Mouse (Mus musculus) embryonic fibroblast, embryonic 13.5 days (primary cell): Measurements from ENCODE around the gene Serpinb2. TPM values are rescaled to one million over a fixed set of nuclear protein-coding genes. Genes with fewer than 3 reads are reported as not detected.
A peak's percentile ranks its signal among the peaks of the same experiment; 100 is the strongest.

Experiments used
- H3K27ac ChIP-seq: 2 replicates; pipeline ENCODE4 v1.5.1; 2012; ENCODE audit warnings: low read length, control low read depth, inconsistent platforms; ENCODE audit not compliant: insufficient read depth
- H3K4me1 ChIP-seq: 2 replicates; pipeline ENCODE4 v1.6.1; 2011; ENCODE audit warnings: low read length; ENCODE audit not compliant: control insufficient read depth, insufficient read depth
- H3K4me3 ChIP-seq: 2 replicates; pipeline ENCODE4 v1.5.1; 2011; ENCODE audit warnings: mild to moderate bottlenecking, control low read depth, low read length; ENCODE audit not compliant: insufficient read depth
- CTCF ChIP-seq: IDR thresholded peaks from 2 replicates; pipeline ENCODE4 v1.5.1; 2011; ENCODE audit warnings: mild to moderate bottlenecking, control low read depth, low read length, moderate library complexity, borderline replicate concordance; ENCODE audit not compliant: insufficient read depth
- POLR2A ChIP-seq: IDR thresholded peaks from 2 replicates; pipeline ENCODE4 v1.6.1; 2011; ENCODE audit warnings: low read depth, mild to moderate bottlenecking, control low read depth, low read length, moderate library complexity
- polyA plus RNA-seq: library from polyadenylated mRNA; stranded (reverse); fragments of >200 nt; gene quantifications from 2 replicates; pipeline ENCODE4 v1.2.4, GENCODE M21; 2011; ENCODE audit warnings: low read depth; ENCODE audit not compliant: missing spikeins, insufficient read length

Gene Serpinb2
- polyA plus RNA-seq, 1 experiment: 0.26 TPM

- H3K4me1 ChIP-seq: no peaks in the 10 kb centered on the region
- TF ChIP-seq CTCF (no peak), POLR2A (no peak)
- no peak overlapping the region for H3K27ac ChIP-seq
- no peak overlapping the region for H3K4me3 ChIP-seq
Measured at GRCm38 (mm10) chr1:107515839-107516498, 4.7 kb downstream of the Serpinb2 start.

GRCm38 (mm10) chr1:107525592-107525991 is 14.4 kb downstream of the Serpinb2 start:
- H3K4me1 ChIP-seq: no peaks in the 10 kb centered on the region; the same call in 1 of the 2 replicates
- H3K27ac ChIP-seq: no peak overlapping the region
- H3K4me3 ChIP-seq: no peak overlapping the region
- TF ChIP-seq CTCF (no peak), POLR2A (no peak)

GRCm38 (mm10) chr1:107528325-107529078 is 17.3 kb downstream of the Serpinb2 start:
- H3K4me3 ChIP-seq: no peak overlapping the region
- TF ChIP-seq POLR2A (no peak), CTCF (no peak)
- no peaks in the 10 kb centered on the region; the same call in 1 of the 2 replicates for H3K4me1 ChIP-seq
- H3K27ac ChIP-seq: peak overlapping the region; percentile 34

DNA sequence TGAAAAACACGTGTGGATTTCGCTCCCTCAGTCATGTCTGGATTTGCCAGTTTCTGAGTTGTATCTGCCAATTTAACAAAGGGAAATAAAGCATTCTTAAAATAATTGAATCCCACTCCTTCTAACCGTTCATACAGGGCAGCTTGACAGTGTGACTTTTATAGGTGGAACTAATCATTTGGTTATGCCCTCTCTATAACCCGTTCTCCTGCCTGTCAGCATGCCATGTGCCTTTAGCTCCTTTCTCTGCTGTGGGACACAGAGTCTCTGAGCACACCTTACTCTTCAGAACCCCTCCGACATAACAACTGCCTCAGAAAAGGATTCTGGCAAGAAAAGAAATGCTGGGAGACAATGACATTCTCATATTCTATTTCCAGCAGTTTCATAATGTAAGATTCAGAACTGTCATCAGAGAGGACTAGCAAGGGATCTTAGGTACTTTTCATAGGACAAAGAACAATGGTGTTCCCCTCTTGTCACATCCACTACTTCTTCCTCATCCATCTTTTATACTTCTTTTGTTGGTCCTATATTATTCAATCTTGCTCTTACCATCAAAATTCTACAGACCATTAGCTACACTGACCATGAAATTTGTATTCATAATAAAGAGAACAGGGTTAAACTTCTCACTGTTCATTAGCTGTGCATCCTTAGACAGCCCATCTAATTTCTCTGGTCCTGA is 18.3 kb downstream of the Serpinb2 start:
- Histone ChIP-seq H3K27ac (no peak overlapping the region), H3K4me1 (no peaks in the 10 kb centered on the region; the same call in 1 of the 2 replicates), H3K4me3 (no peak overlapping the region)
- TF ChIP-seq POLR2A: no peak
- no peak for TF ChIP-seq CTCF

- no peak overlapping the region for H3K27ac ChIP-seq
- TF ChIP-seq CTCF (no peak), POLR2A (no peak)
- no peak overlapping the region for H3K4me3 ChIP-seq
Measured at GRCm38 (mm10) chr1:107533736-107534135, 22.5 kb downstream of the Serpinb2 start.

DNA sequence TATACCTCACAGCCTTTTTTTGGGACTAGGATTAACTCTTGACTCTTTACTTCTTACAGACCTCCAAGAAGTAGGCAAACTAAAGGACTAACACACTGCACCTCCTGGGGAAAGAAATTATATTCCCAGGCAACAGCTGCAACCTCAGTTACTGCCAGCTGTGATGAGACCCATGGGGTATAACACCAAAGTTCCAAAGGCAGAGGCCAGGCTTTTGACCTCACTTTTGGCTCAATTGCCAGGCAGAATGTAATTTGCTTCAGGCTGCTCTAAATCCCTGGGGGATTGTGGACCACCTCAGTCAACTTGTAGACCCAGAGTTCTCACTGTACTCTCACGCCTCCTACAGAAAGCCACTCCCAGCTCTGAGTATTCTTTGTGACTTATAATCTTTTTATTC is 26.2 kb downstream of the Serpinb2 start:
- Histone ChIP-seq H3K4me3 (no peak overlapping the region), H3K4me1 (no peaks in the 10 kb centered on the region), H3K27ac (no peak overlapping the region; the same call in 1 of the 2 replicates)
- TF ChIP-seq POLR2A (no peak), CTCF (no peak)

More at GRCm38 (mm10) chr1:107533736-107534135, 22.5 kb downstream of the Serpinb2 start:
- no peaks in the 10 kb centered on the region for H3K4me1 ChIP-seq

- H3K4me1 ChIP-seq: no peaks in the 10 kb centered on the region
- H3K27ac ChIP-seq: no peak overlapping the region
- H3K4me3 ChIP-seq: no peak overlapping the region
- TF ChIP-seq CTCF: no peak
Measured at GRCm38 (mm10) chr1:107559494-107559893, 48.3 kb downstream of the Serpinb2 start.

DNA sequence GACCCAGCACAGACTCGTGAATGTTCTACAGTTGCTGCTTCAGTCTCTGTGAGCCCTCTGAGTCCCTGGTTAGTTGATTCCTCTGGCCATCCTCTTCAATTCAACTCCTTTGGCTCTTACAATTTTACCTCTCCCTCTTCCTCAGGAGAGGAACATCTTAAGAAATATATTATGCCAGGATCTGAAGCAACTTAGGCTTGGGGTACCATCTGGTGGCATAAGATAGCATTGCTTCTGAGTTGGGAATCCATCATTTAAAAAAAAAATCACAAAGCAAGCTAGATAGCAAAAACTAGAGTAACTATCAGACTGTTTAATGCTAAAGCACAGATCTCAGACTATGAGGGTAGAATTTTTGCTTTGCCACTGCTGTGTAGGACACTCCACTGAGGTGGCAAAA is 50.9 kb downstream of the Serpinb2 start:
- H3K4me1 ChIP-seq: no peaks in the 10 kb centered on the region
- H3K4me3 ChIP-seq: no peak overlapping the region
- TF ChIP-seq CTCF (no peak), POLR2A (no peak)
- H3K27ac ChIP-seq: no peak overlapping the region

DNA sequence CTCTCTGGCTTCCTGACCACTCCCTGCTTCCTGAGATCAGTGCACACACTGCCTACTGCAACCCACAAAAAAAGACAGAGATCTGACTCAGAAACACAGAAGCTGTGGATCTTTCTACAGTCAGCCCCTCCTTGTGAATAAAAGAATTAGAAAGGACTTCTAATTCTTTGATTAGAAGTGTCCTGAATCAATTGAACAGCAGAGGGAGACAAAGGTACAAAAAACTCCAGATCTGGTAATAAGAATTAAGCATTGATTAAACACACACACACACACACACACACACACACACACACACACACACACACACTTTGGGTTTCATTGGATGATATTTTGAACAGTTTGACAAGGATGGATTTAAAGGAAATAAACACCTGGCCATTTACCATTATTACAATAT is 54.4 kb downstream of the Serpinb2 start:
- Histone ChIP-seq H3K4me1 (no peaks in the 10 kb centered on the region), H3K27ac (no peak overlapping the region), H3K4me3 (no peak overlapping the region)
- TF ChIP-seq POLR2A (no peak), CTCF (no peak)
